Mouse (Mus musculus) heart, embryonic 13.5 days (tissue): ENCODE results near the gene Tlr12. TPM values are rescaled to one million over a fixed set of nuclear protein-coding genes. Genes with fewer than 3 reads are reported as not detected.
"Not testable (repeated sequence)": the region's sequence is repeated elsewhere in the genome, so short reads cannot be mapped to it uniquely, and the experiment has no call there.

Experiments used
- ATAC-seq: fragments of 200-750 bp; cut with Nextera tagmentation; 2 replicates; pipeline ENCODE4 v1.8.0; 2017; ENCODE audit warnings: moderate TSS enrichment; ENCODE audit not compliant: insufficient number of reproducible peaks, low FRiP score, low TSS enrichment; ENCODE audit errors: extremely low read depth
- H3K27ac ChIP-seq: fragments of 300-500 bp; sonication (generic); replicated peaks from 2 replicates; pipeline ENCODE4 v1.5.1; 2015; ENCODE audit warnings: moderate library complexity, mild to moderate bottlenecking, inconsistent platforms
- H3K27me3 ChIP-seq: fragments of 300-500 bp; sonication (generic); replicated peaks from 2 replicates; pipeline ENCODE4 v1.6.1; 2015; ENCODE audit warnings: mild to moderate bottlenecking, inconsistent platforms
- H3K36me3 ChIP-seq: fragments of 300-500 bp; sonication (generic); 2 replicates; pipeline ENCODE4 v1.6.1; 2015; ENCODE audit warnings: mild to moderate bottlenecking, inconsistent platforms
- H3K4me1 ChIP-seq: fragments of 300-500 bp; sonication (generic); 2 replicates; pipeline ENCODE4 v1.6.1; 2015; ENCODE audit warnings: inconsistent platforms
- H3K4me2 ChIP-seq: fragments of 300-500 bp; sonication (generic); 2 replicates; pipeline ENCODE4 v1.6.1; 2015; ENCODE audit warnings: inconsistent platforms, mild to moderate bottlenecking, moderate library complexity
- H3K4me3 ChIP-seq: fragments of 300-500 bp; sonication (generic); 2 replicates; pipeline ENCODE4 v1.5.1; 2015; ENCODE audit warnings: moderate library complexity, mild to moderate bottlenecking, inconsistent platforms
- H3K9ac ChIP-seq: fragments of 300-500 bp; sonication (generic); 2 replicates; pipeline ENCODE4 v1.6.1; 2015; ENCODE audit warnings: inconsistent platforms, mild to moderate bottlenecking, moderate library complexity
- H3K9me3 ChIP-seq: fragments of 300-500 bp; sonication (generic); 2 replicates; pipeline ENCODE4 v1.6.1; 2016; ENCODE audit warnings: inconsistent platforms
- WGBS: fragments of 180-500 bp; shearing (Covaris S2); methylation state at CpG from one replicate; pipeline ENCODE4 v1.1.7; 2015; ENCODE audit warnings: mixed read lengths; 5-methylcytosine and 5-hydroxymethylcytosine counted together
- polyA plus RNA-seq: library from polyadenylated mRNA; unstranded; fragments of >200 nt; fragmentation: Nextera tagmentation; extraction: Ambion mirVana; gene quantifications from 2 replicates; pipeline ENCODE4 v1.2.1, GENCODE M21; 2015

Tlr12 gene
- polyA plus RNA-seq, 1 experiment from 2014 or later = 0.43 TPM

GRCm38 (mm10) chr4:128617363-128618120, 877 bp downstream of the Tlr12 start:
- peaks cover 45% of the 10 kb centered on the region for H3K27me3 ChIP-seq
- no peaks in the 10 kb centered on the region for H3K9me3 ChIP-seq
- H3K36me3 ChIP-seq = no peaks in the 10 kb centered on the region
- H3K27ac ChIP-seq = no peak overlapping the region
- H3K4me2 ChIP-seq = peak overlapping the region; percentile 12; the same call in 1 of the 2 replicates
- ATAC-seq = no peak
- H3K4me1 ChIP-seq = peaks cover 14% of the 10 kb centered on the region
- WGBS = 41% methylated on average over 17 of the region's 17 CpGs
- no peak overlapping the region for H3K9ac ChIP-seq
- H3K4me3 ChIP-seq = no peak overlapping the region

DNA sequence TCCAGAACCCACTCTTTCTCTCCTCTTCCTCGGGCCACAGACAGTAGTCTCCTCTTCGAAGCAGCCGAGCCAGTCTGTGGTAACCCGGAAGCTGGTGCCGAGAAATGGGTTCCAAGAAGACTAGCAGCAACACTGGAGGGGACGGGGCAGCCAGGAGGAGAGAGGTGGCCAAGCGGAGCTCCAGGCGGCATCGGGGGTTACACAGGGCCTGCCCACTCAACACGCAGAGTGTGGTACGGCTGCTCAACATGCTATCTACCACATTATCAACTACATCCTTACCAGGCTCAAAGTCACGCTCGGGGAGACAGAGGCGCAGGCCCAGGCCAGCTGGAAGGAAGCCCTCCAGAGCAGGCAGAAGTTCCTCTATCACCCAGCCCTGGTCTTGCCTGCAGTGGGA, 2.7 kb downstream of the Tlr12 start:
- H3K4me1 ChIP-seq = peaks cover 16% of the 10 kb centered on the region
- H3K27ac ChIP-seq = no peak overlapping the region
- H3K27me3 ChIP-seq = peaks cover 45% of the 10 kb centered on the region
- 77% methylated on average over 14 of the region's 14 CpGs for WGBS
- no peak overlapping the region for H3K4me2 ChIP-seq
- H3K36me3 ChIP-seq = no peaks in the 10 kb centered on the region
- H3K9ac ChIP-seq = no peak overlapping the region
- ATAC-seq = no peak
- H3K4me3 ChIP-seq = no peak overlapping the region
- no peaks in the 10 kb centered on the region for H3K9me3 ChIP-seq

- 19% methylated on average over 8 of the region's 8 CpGs for WGBS
- ATAC-seq = no peak
Observed at GRCm38 (mm10) chr4:128613326-128613725, 5.1 kb downstream of the Tlr12 start.

GRCm38 (mm10) chr4:128611726-128612125, 6.7 kb downstream of the Tlr12 start:
- peaks cover 26% of the 10 kb centered on the region for H3K27me3 ChIP-seq
- not testable (repeated sequence) for H3K4me3 ChIP-seq, H3K9ac ChIP-seq, H3K9me3 ChIP-seq, H3K27ac ChIP-seq, ATAC-seq, H3K36me3 ChIP-seq, H3K4me2 ChIP-seq
- WGBS = 85% methylated on average over 3 of the region's 3 CpGs
- H3K4me1 ChIP-seq = peaks cover 23% of the 10 kb centered on the region

More at GRCm38 (mm10) chr4:128613326-128613725, 5.1 kb downstream of the Tlr12 start:
- Histone ChIP-seq H3K27me3 (peaks cover 42% of the 10 kb centered on the region), H3K36me3 (no peaks in the 10 kb centered on the region), H3K9ac (no peak overlapping the region), H3K9me3 (no peaks in the 10 kb centered on the region), H3K4me3 (no peak overlapping the region), H3K4me2 (no peak overlapping the region), H3K27ac (no peak overlapping the region), H3K4me1 (peaks cover 27% of the 10 kb centered on the region)

DNA sequence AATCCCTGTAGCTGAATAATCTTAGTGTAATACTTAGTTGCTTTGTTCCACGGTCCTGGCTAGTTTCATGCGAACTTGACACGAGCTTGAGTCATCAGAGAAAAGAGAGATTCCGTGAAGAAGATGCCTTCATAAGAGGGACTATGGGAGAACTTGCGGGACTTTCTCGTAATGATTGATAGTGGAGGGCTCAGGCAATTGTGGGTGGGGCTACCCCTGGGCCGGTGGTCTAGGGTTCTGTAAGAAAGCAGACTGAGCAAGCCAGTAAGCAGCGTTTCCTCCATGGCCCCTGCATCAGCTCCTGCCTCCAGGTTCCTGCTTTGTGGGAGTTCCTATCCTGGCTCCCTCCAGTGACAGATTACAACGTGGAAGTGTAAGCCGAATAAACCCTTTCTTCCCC, 7.7 kb downstream of the Tlr12 start:
- WGBS = 21% methylated on average over 10 of the region's 10 CpGs
- peak overlapping the region; percentile 72 for H3K4me3 ChIP-seq

GRCm38 (mm10) chr4:128609925-128610402, 8.5 kb downstream of the Tlr12 start, which contains the start of gene Zscan20:
Gene Zscan20 (minus strand): TSS chr4:128610098.
- Histone ChIP-seq H3K27me3 (peaks cover 9% of the 10 kb centered on the region), H3K27ac (peak within 1 kb of the TSS; percentile 52), H3K9me3 (no peaks in the 10 kb centered on the region), H3K4me3 (peak within 1 kb of the TSS; percentile 72), H3K9ac (peak within 1 kb of the TSS; percentile 87), H3K36me3 (no peaks in the 10 kb centered on the region), H3K4me2 (peak within 1 kb of the TSS; percentile 81), H3K4me1 (peaks cover 23% of the 10 kb centered on the region)
- peak; percentile 94 for ATAC-seq
- under 1% methylated on average over 24 of the region's 24 CpGs for WGBS

More for the DNA sequence above, 7.7 kb downstream of the Tlr12 start:
- Histone ChIP-seq H3K4me1 (peaks cover 23% of the 10 kb centered on the region), H3K9ac (peak overlapping the region; percentile 29; the same call in 1 of the 2 replicates), H3K27ac (no peak overlapping the region; the same call in 1 of the 2 replicates), H3K4me2 (peak overlapping the region; percentile 81), H3K9me3 (no peaks in the 10 kb centered on the region), H3K36me3 (no peaks in the 10 kb centered on the region), H3K27me3 (peaks cover 16% of the 10 kb centered on the region)
- no peak for ATAC-seq

DNA sequence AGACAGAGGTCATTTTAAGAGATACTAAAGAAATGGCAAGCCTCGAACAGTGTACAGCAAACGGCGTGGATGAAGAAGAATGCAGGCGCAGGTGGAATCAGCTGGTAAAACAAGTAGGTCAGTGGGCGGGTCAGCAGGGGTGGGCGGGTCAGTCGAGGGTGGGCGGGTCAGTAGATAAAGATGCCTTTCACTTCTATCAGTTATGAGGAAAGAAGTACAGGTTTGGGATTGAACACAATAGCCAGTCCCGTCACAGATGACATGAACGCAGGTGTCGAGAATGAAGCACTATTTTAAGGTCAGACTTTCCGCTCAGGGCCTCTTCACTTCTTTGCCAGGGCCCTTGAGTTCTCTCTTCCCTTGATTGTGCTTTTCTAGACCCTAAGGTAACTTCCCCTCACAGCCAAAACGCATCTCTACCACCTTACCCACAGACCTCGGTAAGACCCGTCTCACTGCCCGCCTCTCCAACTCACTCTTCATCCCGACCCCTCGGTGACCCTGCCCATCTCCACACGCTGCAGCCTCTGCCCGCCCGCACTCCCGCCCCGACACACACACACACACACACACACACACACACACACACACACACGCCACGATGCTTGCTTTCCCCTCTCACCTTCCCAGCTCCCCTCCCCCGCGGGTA, 9.0 kb downstream of the Tlr12 start:
- Histone ChIP-seq H3K4me2 (peak overlapping the region; percentile 81), H3K4me1 (peaks cover 23% of the 10 kb centered on the region), H3K9me3 (no peaks in the 10 kb centered on the region), H3K9ac (peak overlapping the region; percentile 87), H3K27me3 (peaks cover 3% of the 10 kb centered on the region), H3K27ac (peak overlapping the region; percentile 52), H3K4me3 (peak overlapping the region; percentile 72), H3K36me3 (peaks cover 3% of the 10 kb centered on the region)
- 6% methylated on average over 24 of the region's 27 CpGs for WGBS
- peak; percentile 26; the same call in 1 of the 2 replicates for ATAC-seq

DNA sequence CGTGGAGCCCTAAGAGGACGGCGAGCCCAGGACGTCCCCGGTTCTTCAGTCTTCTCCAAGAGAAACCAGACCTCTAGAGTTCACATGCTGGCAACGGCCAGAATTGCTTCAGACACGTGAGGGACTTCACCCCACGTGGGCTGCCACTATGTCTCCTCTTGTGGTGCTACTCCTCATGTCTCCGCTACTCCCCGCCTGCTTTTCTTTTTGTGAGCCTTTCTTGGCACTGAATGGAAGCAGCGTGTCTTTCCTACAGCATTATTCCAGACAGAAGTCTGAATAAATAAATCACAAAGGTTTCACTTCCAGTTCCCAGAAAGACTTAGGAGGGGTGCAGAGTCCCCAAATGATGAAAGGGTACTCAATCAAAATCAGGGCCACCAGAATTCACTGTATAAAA, 10.8 kb downstream of the Tlr12 start:
- no peak overlapping the region for H3K9ac ChIP-seq
- H3K9me3 ChIP-seq = no peaks in the 10 kb centered on the region
- H3K4me1 ChIP-seq = peaks cover 23% of the 10 kb centered on the region
- peak overlapping the region; percentile 22 for H3K4me2 ChIP-seq
- no peak overlapping the region for H3K4me3 ChIP-seq
- no peak overlapping the region for H3K27ac ChIP-seq
- H3K27me3 ChIP-seq = no peaks in the 10 kb centered on the region
- ATAC-seq = no peak
- 69% methylated on average over 11 of the region's 11 CpGs for WGBS
- peaks cover 20% of the 10 kb centered on the region for H3K36me3 ChIP-seq

DNA sequence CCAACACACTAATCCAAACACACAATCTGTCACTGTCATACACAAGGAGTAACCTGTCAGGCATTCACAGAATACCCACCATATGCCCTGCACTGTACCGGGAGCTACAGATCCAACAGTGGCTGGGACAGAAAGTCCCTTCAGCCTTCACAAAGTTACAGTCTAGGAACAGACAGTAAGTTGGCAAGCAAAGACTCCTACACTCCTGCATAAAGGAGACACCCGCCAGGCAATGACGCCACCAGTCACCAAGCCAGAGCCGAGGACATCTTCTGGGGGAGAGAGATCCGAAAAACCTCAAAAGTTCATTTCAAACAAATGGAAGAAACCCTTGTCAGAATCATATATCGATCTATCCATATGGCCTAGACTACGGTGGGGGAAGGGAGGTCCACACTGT, 11.8 kb downstream of the Tlr12 start:
- 90% methylated on average over 7 of the region's 7 CpGs for WGBS
- Histone ChIP-seq H3K9me3 (no peaks in the 10 kb centered on the region), H3K4me3 (no peak overlapping the region), H3K36me3 (peaks cover 31% of the 10 kb centered on the region), H3K4me2 (no peak overlapping the region), H3K27me3 (no peaks in the 10 kb centered on the region), H3K4me1 (peaks cover 23% of the 10 kb centered on the region), H3K9ac (no peak overlapping the region), H3K27ac (no peak overlapping the region)
- no peak for ATAC-seq

- ATAC-seq = no peak
- no peaks in the 10 kb centered on the region for H3K27me3 ChIP-seq
- peaks cover 34% of the 10 kb centered on the region for H3K36me3 ChIP-seq
- peaks cover 4% of the 10 kb centered on the region; the same call in 1 of the 2 replicates for H3K4me1 ChIP-seq
- 74% methylated on average over 12 of the region's 12 CpGs for WGBS
- H3K9me3 ChIP-seq = no peaks in the 10 kb centered on the region
- H3K9ac ChIP-seq = no peak overlapping the region
- no peak overlapping the region for H3K4me2 ChIP-seq
- H3K27ac ChIP-seq = no peak overlapping the region
- H3K4me3 ChIP-seq = no peak overlapping the region
Observed at GRCm38 (mm10) chr4:128597801-128598560, 20.4 kb downstream of the Tlr12 start.

DNA sequence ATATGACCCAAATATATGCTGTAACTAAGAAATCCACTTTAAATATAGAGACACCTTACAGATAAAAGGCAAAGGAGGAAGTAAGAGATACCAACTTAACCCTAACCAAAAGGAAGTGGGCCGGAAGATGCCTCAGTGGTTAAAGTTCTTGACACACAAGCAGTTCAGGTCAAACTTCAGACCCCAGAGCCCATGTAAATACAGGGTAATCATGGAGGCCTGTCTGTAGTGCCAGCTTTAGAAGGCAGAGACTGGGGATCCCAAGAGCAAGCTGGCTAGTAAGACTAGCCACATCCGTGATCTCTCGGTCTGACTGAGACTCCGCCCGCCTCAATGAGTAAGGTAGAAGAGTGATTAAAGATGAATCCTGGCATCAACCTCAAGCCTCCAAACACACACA, 24.4 kb downstream of the Tlr12 start:
- peaks cover 31% of the 10 kb centered on the region for H3K36me3 ChIP-seq
- H3K9ac ChIP-seq = no peak overlapping the region
- H3K9me3 ChIP-seq = no peaks in the 10 kb centered on the region
- 83% methylated on average over 5 of the region's 5 CpGs for WGBS
- H3K27me3 ChIP-seq = no peaks in the 10 kb centered on the region
- H3K4me3 ChIP-seq = no peak overlapping the region
- H3K27ac ChIP-seq = no peak overlapping the region
- no peak overlapping the region for H3K4me2 ChIP-seq
- peaks cover 4% of the 10 kb centered on the region; the same call in 1 of the 2 replicates for H3K4me1 ChIP-seq
- no peak for ATAC-seq
